Mouse (Mus musculus): ENCODE measurements around the gene Tpp1. TPM values are rescaled to one million over a fixed set of nuclear protein-coding genes. Genes with fewer than 3 reads are reported as not detected.

Tpp1 gene
- 66.6 TPM for polyA plus RNA-seq (2017; shearing (Covaris generic))

GRCm38 (mm10) chr7:105751491-105752433, at the start of gene Tpp1:
Gene Tpp1 (minus strand): TSS chr7:105752235.

GRCm38 (mm10) chr7:105787285-105788140, 35.5 kb upstream of the Tpp1 start, which contains the start of gene Dchs1:
Gene Dchs1 (minus strand): TSS chr7:105787654.

GRCm38 (mm10) chr7:105743926-105744590, 8.0 kb downstream of the Tpp1 start, which contains the start of gene Taf10:
Gene Taf10 (minus strand): TSS chr7:105744361.

GRCm38 (mm10) chr7:105736911-105737521, 15.0 kb downstream of the Tpp1 start, which contains the start of gene Rrp8:
Gene Rrp8 (minus strand): TSS chr7:105737385.

GRCm38 (mm10) chr7:105736264-105736901, 15.7 kb downstream of the Tpp1 start, which contains the start of gene Ilk:
Gene Ilk (plus strand): TSS chr7:105736592.

Other genes starting within 250 kb of the Tpp1 start
- 15.0 TPM for gene Smpd1, start 197.9 kb downstream of the Tpp1 start, polyA plus RNA-seq (2017; shearing (Covaris generic))
- 4.1 TPM for gene Apbb1, start 170.6 kb downstream of the Tpp1 start, polyA plus RNA-seq (2017; shearing (Covaris generic))
- gene Hpx, start 152.1 kb downstream of the Tpp1 start, polyA plus RNA-seq (2017; shearing (Covaris generic)): not detected
- 6.5 TPM for gene Trim3, start 118.7 kb downstream of the Tpp1 start, polyA plus RNA-seq (2017; shearing (Covaris generic))
- gene Timm10b, start 112.2 kb downstream of the Tpp1 start, polyA plus RNA-seq (2017; shearing (Covaris generic)): 92.3 TPM
- 15.5 TPM for gene Arfip2, start 111.8 kb downstream of the Tpp1 start, polyA plus RNA-seq (2017; shearing (Covaris generic))
- gene Gm45799, start 111.7 kb downstream of the Tpp1 start, polyA plus RNA-seq (2017; shearing (Covaris generic)): 5.0 TPM
- gene Dnhd1, start 101.4 kb downstream of the Tpp1 start, polyA plus RNA-seq (2017; shearing (Covaris generic)): 0.47 TPM
- 116 TPM for gene Ilk, start 15.6 kb downstream of the Tpp1 start, polyA plus RNA-seq (2017; shearing (Covaris generic))
- 16.6 TPM for gene Rrp8, start 14.8 kb downstream of the Tpp1 start, polyA plus RNA-seq (2017; shearing (Covaris generic))
- gene Taf10, start 7.9 kb downstream of the Tpp1 start, polyA plus RNA-seq (2017; shearing (Covaris generic)): 283 TPM
- gene Dchs1, start 35.4 kb upstream of the Tpp1 start, polyA plus RNA-seq (2017; shearing (Covaris generic)): not detected
- 63.2 TPM for gene Mrpl17, start 58.9 kb upstream of the Tpp1 start, polyA plus RNA-seq (2017; shearing (Covaris generic))
- 93.5 TPM for gene Gm4070, start 201.7 kb upstream of the Tpp1 start, polyA plus RNA-seq (2017; shearing (Covaris generic))